Mouse (Mus musculus) lung, postnatal 0 days (tissue): Measurements from ENCODE around the gene Gpr55. TPM values are rescaled to one million over a fixed set of nuclear protein-coding genes. Genes with fewer than 3 reads are reported as not detected.

Experiments used
- ATAC-seq: fragments of 200-750 bp; cut with Nextera tagmentation; 2 replicates; pipeline ENCODE4 v1.8.0; 2017; ENCODE audit warnings: moderate library complexity
- DNase-seq: peaks from one replicate; pipeline ENCODE4 v3.0.0-alpha.2; 2016; ENCODE audit warnings: low spot score
- H3K27ac ChIP-seq: fragments of 300-500 bp; sonication (generic); 2 replicates; pipeline ENCODE4 v1.5.1; 2014; ENCODE audit warnings: antibody characterized with exemption, mild to moderate bottlenecking, low read length, mixed read lengths
- H3K27me3 ChIP-seq: fragments of 300-500 bp; sonication (generic); replicated peaks from 2 replicates; pipeline ENCODE4 v1.6.1; 2014; ENCODE audit warnings: low read length, mixed read lengths; ENCODE audit not compliant: insufficient read depth
- H3K36me3 ChIP-seq: fragments of 300-500 bp; sonication (generic); 2 replicates; pipeline ENCODE4 v1.6.1; 2014; ENCODE audit warnings: low read length, mixed read lengths; ENCODE audit not compliant: insufficient read depth
- H3K4me1 ChIP-seq: fragments of 300-500 bp; sonication (generic); 2 replicates; pipeline ENCODE4 v1.6.1; 2014; ENCODE audit warnings: antibody characterized with exemption, low read depth, low read length, mixed read lengths; ENCODE audit not compliant: insufficient read depth
- H3K4me2 ChIP-seq: fragments of 300-500 bp; sonication (generic); replicated peaks from 2 replicates; pipeline ENCODE4 v1.6.1; 2014; ENCODE audit warnings: low read depth, mild to moderate bottlenecking, low read length, moderate library complexity, mixed read lengths
- H3K4me3 ChIP-seq: fragments of 300-500 bp; sonication (generic); 2 replicates; pipeline ENCODE4 v1.5.1; 2014; ENCODE audit warnings: low read depth, low read length
- H3K9ac ChIP-seq: fragments of 300-500 bp; sonication (generic); replicated peaks from 2 replicates; pipeline ENCODE4 v1.6.1; 2014; ENCODE audit warnings: low read depth, mild to moderate bottlenecking
- H3K9me3 ChIP-seq: fragments of 300-500 bp; sonication (generic); 2 replicates; pipeline ENCODE4 v1.6.1; 2016; ENCODE audit warnings: low read length, mixed read lengths
- CTCF ChIP-seq: IDR thresholded peaks from 2 replicates; pipeline ENCODE4 v1.5.1; 2016; ENCODE audit warnings: antibody characterized with exemption, mild to moderate bottlenecking
- EP300 ChIP-seq: IDR thresholded peaks from 2 replicates; pipeline ENCODE4 v1.6.1; 2016; ENCODE audit warnings: antibody characterized with exemption, mild to moderate bottlenecking, control low read depth
- WGBS: fragments of 180-500 bp; shearing (Covaris S2); extraction: QIAGEN DNeasy Blood & Tissue Kit; methylation state at CpG from one replicate; pipeline ENCODE4 v1.1.7; 2014; 5-methylcytosine and 5-hydroxymethylcytosine counted together
- polyA plus RNA-seq: library from polyadenylated mRNA; unstranded; fragments of >200 nt; fragmentation: Nextera tagmentation; extraction: Ambion mirVana; gene quantifications from 2 replicates; pipeline ENCODE4 v1.2.1, GENCODE M21; 2015

Gene Gpr55
- polyA plus RNA-seq, 1 experiment from 2014 or later = 0.14 TPM

DNA sequence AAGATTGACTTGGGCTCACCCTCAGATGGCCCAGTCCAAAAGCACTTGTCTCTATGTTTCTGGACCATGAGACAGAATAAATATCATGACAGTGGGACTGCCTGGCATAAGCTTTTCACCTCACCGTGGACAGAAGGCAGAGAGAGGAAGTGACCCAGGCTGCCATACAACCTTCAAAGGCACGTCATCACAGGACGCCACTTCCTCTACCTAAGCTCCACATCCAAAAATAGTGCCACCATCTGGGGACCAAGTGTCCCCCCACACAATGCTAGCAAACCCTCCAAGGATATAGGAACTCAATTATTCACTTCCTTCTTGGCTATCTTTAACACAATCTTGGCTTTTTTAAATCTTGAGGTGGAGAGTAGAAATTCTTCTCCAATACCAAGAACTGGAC is 1.3 kb upstream of the Gpr55 start:
- no peak overlapping the region for H3K27ac ChIP-seq
- no peak for TF ChIP-seq CTCF
- no peak for TF ChIP-seq EP300
- H3K9ac ChIP-seq = no peak overlapping the region
- H3K4me3 ChIP-seq = no peak overlapping the region
- no peaks in the 10 kb centered on the region for H3K36me3 ChIP-seq
- peak; percentile 10 for DNase-seq
- peaks cover 5% of the 10 kb centered on the region; the same call in 1 of the 2 replicates for H3K4me1 ChIP-seq
- H3K27me3 ChIP-seq = no peaks in the 10 kb centered on the region
- ATAC-seq = no peak
- 54% methylated on average over 3 of the region's 3 CpGs for WGBS
- no peaks in the 10 kb centered on the region for H3K9me3 ChIP-seq
- no peak overlapping the region for H3K4me2 ChIP-seq

DNA sequence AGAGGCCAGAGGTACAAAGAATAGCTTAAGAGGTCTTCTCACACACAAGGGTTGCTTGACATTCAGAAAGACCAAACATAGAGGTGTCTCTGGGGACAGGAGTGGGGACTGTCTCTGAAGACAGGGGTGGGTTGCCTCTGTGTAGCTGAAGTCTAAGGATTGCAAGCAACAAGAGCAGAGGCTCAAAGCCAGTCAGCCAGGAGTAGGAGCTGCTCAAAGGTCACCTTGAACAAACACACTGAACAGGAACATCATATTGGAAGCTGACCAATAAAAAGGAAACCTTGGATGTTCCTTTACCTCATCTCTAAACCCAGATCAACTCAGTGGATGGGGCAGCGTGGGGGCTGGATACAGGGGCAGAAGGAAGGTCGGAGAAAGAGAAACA is 924 bp downstream of the Gpr55 start:
- Histone ChIP-seq H3K4me1 (peaks cover 5% of the 10 kb centered on the region; the same call in 1 of the 2 replicates), H3K9me3 (no peaks in the 10 kb centered on the region), H3K4me2 (no peak overlapping the region), H3K9ac (no peak overlapping the region), H3K4me3 (no peak overlapping the region), H3K27me3 (no peaks in the 10 kb centered on the region), H3K27ac (no peak overlapping the region), H3K36me3 (no peaks in the 10 kb centered on the region)
- WGBS = 66% methylated on average over 2 of the region's 2 CpGs
- TF ChIP-seq EP300 (no peak), CTCF (no peak)
- no peak for ATAC-seq
- no peak for DNase-seq

DNA sequence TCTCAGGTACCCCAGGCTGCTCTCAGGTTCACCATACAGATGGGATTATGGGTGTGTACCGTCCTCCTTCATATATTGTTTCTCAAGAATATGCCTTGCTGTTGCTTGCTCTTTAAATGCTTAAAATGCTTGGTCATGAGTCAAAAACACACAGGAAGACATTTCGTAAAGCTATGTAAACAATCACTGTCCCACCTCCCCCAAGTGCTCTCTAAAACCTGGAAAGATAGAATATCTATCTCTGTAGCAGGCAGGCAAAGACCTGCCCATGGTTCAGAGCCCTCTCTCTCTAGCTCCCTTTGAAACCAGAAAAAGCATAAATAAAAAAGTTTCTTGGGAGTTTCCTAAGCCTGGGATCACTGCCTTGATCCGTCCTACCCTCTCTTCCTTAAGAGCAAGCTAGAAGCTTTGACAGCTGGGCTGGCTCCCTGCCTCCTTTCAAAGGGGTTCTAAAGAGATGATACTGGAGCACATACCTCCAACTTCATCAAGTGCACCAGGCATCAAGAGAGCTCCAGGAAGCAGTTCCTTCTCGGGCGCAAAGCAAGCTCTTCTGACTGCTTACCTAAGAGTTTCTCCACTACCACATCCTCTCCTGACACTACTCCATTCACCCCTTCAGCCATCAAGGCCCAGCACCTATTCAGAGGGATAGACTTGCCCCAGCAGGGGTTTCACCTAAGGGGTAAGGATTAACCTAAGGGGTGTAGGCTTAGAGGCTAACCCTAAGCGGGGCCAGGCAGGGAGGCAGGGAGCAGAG is 1.5 kb downstream of the Gpr55 start:
- DNase-seq (no peak), ATAC-seq (no peak)
- H3K4me1 ChIP-seq = peaks cover 5% of the 10 kb centered on the region; the same call in 1 of the 2 replicates
- WGBS = 36% methylated on average over 6 of the region's 6 CpGs
- H3K4me3 ChIP-seq = no peak overlapping the region
- H3K27me3 ChIP-seq = no peaks in the 10 kb centered on the region
- no peak overlapping the region for H3K9ac ChIP-seq
- H3K4me2 ChIP-seq = no peak overlapping the region
- no peak overlapping the region for H3K27ac ChIP-seq
- H3K9me3 ChIP-seq = no peaks in the 10 kb centered on the region
- no peaks in the 10 kb centered on the region for H3K36me3 ChIP-seq
- no peak for TF ChIP-seq EP300
- no peak for TF ChIP-seq CTCF

DNA sequence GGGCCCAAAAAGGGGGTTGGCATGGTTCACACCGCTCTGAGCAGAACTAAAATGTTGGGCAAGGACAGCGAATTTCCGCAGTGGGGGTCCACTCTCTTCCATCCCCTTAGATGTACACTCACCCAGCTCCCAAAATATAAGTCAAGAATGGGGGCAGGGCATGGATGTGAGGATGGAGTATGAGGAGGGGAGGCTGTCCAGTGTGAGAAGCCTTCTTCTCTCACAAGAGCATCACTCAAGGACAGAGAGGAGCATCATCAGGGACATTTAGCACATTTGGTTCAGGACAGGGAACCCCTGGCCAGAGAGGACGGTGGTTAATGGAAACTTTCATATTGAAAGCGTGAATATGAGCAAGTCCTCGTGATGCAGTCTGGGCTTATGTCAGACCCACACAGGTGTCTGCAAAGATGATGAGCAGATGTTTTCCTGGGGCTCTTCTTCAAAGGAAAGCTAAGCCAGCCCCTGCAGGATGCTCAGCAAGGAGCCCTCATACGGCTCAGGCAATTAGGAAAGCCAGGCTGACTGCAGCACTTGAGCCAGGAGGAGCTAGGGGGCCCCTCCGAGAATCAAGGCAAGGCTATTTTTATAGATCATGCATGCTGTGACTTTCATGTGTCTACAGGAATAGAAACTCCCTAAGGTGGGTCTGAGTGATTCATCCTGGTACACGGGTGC is 2.7 kb downstream of the Gpr55 start:
- WGBS = 54% methylated on average over 9 of the region's 9 CpGs
- Histone ChIP-seq H3K9me3 (no peaks in the 10 kb centered on the region), H3K27ac (no peak overlapping the region), H3K4me1 (peaks cover 5% of the 10 kb centered on the region; the same call in 1 of the 2 replicates), H3K9ac (no peak overlapping the region), H3K4me2 (no peak overlapping the region), H3K36me3 (no peaks in the 10 kb centered on the region), H3K27me3 (no peaks in the 10 kb centered on the region), H3K4me3 (no peak overlapping the region)
- ATAC-seq (no peak), DNase-seq (no peak)
- TF ChIP-seq EP300 (no peak), CTCF (no peak)

DNA sequence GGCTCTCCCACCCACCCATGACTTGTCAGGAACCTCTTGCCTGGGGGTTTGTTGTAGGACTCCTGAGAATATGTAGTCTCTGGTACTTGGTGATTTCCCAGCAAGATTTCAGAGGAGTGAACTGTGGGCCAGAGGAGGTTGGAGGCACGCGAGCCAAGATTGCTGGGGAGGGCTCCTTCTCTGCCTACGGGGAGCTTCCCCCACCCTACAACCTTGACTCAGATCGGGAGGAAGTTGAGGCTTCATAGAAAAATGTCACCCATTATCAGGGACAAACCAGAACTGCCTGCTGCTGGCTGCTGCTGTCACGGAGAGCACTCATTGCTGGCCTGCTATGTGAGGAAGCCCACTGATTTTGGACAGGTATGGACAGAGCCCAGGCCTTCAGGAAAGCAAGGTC is 3.5 kb downstream of the Gpr55 start:
- TF ChIP-seq EP300 (no peak), CTCF (no peak)
- Histone ChIP-seq H3K4me1 (peaks cover 5% of the 10 kb centered on the region; the same call in 1 of the 2 replicates), H3K36me3 (no peaks in the 10 kb centered on the region), H3K27me3 (no peaks in the 10 kb centered on the region), H3K4me2 (no peak overlapping the region), H3K9me3 (no peaks in the 10 kb centered on the region), H3K27ac (no peak overlapping the region), H3K4me3 (no peak overlapping the region), H3K9ac (no peak overlapping the region)
- DNase-seq (no peak), ATAC-seq (no peak)
- 57% methylated on average over 5 of the region's 5 CpGs for WGBS

DNA sequence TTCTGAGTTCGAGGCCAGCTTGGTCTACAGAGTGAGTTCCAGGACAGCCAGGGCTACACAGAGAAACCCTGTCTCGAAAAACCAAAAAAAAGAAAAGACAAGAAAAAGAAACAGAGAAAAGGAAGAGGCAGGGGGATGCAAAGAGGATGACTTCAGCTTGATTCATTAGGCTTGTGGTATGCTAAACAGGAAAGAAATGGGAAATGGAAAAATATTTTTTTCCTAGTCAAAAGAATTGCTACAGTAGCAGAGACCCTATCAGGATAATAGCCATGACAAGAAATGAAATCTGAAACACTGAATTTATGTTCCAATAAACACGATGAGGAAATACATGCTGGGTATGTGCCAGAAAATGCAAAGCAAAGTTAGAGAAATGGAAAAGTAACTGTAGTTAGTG is 5.7 kb downstream of the Gpr55 start:
- Histone ChIP-seq H3K4me1 (peaks cover 5% of the 10 kb centered on the region; the same call in 1 of the 2 replicates), H3K27me3 (no peaks in the 10 kb centered on the region), H3K9me3 (no peaks in the 10 kb centered on the region), H3K4me3 (no peak overlapping the region), H3K9ac (no peak overlapping the region), H3K36me3 (no peaks in the 10 kb centered on the region), H3K27ac (no peak overlapping the region), H3K4me2 (no peak overlapping the region)
- 64% methylated on average over 3 of the region's 3 CpGs for WGBS
- TF ChIP-seq EP300 (no peak), CTCF (no peak)
- ATAC-seq (no peak), DNase-seq (no peak)
